20 mouse cellular contexts compared by ENCODE assay signal in genomic region chr5:122625565-122626252, GRCm38 (mm10). TPM values are rescaled to one million over a fixed set of nuclear protein-coding genes. Genes with fewer than 3 reads are reported as not detected.
A peak's percentile ranks its signal among the peaks of the same experiment; 100 is the strongest.
DNase-seq lines count a peak whose midpoint lies in the region; TF ChIP-seq lines count a peak whose summit lies in the region.
"Had no signal": no experiment of that assay in that cellular context is flagged by ENCODE, and none has a peak within 500 bp of the region (broad histone marks: within the 10 kb centered on the region; RNA-seq: fewer than 3 reads in every experiment).

No protein-coding gene starts in this region.

- no peaks in the 10 kb centered on the region for H3K9me3 ChIP-seq in E14TG2a.4 (ENCODE audit: low read length)
- H3K9me3 ChIP-seq: embryonic facial prominence, embryonic 12.5 days; hindbrain, embryonic 10.5 days; limb, embryonic 15.5 days; liver, embryonic 15.5 days; neural tube, embryonic 15.5 days had no signal

- H3K79me2 ChIP-seq in myocyte (ENCODE audit: control insufficient read depth, insufficient read depth), result no peaks in the 10 kb centered on the region

- H3K36me3 ChIP-seq in E14TG2a.4 (ENCODE audit: insufficient read depth, low read length) (no peaks in the 10 kb centered on the region), myocyte (ENCODE audit: control insufficient read depth, insufficient read depth) (no peaks in the 10 kb centered on the region)
- H3K36me3 ChIP-seq: embryonic facial prominence, embryonic 12.5 days; hindbrain, embryonic 10.5 days; limb, embryonic 15.5 days; liver, embryonic 15.5 days; neural tube, embryonic 15.5 days had no signal

- no peak overlapping the region for H3K4me2 ChIP-seq in myocyte (ENCODE audit: low read depth)
- H3K4me2 ChIP-seq: embryonic facial prominence, embryonic 12.5 days; limb, embryonic 15.5 days; liver, embryonic 15.5 days; neural tube, embryonic 15.5 days had no signal

- peak overlapping the region; percentile 41; the same call in 1 of the 2 replicates for H3K4me3 ChIP-seq in E14TG2a.4 (replicated peaks; ENCODE audit: low read length)
- no peak overlapping the region for H3K4me3 ChIP-seq in myocyte
- H3K4me3 ChIP-seq: embryonic facial prominence, embryonic 12.5 days; hindbrain, embryonic 10.5 days; limb, embryonic 15.5 days; liver, embryonic 15.5 days; neural tube, embryonic 15.5 days had no signal

- no peak overlapping the region for H3ac ChIP-seq in myocyte (ENCODE audit: control insufficient read depth, insufficient read length)

- TF ChIP-seq CTCF in E14TG2a.4 (conservative IDR thresholded peaks at IDR 0.05; ENCODE audit: low read length), result no peak

- no peaks in the 10 kb centered on the region for H3K27me3 ChIP-seq in E14TG2a.4 (ENCODE audit: insufficient read depth, low read length)
- no peaks in the 10 kb centered on the region for H3K27me3 ChIP-seq in myocyte (ENCODE audit: control insufficient read depth, insufficient read depth, insufficient read length)
- H3K27me3 ChIP-seq: embryonic facial prominence, embryonic 12.5 days; limb, embryonic 15.5 days; liver, embryonic 15.5 days; neural tube, embryonic 15.5 days; Patski had no signal

- H3K4me1 ChIP-seq in E14TG2a.4 (replicated peaks; ENCODE audit: low read depth, low read length), result peaks cover 57% of the 10 kb centered on the region

- peak; percentile 36 for DNase-seq in layer of hippocampus, adult 9-11 months
- DNase-seq in layer of hippocampus, adult 8-10 months (ENCODE audit: low spot score in 2 of 2), result no peak
- DNase-seq in MN1 (ENCODE audit: low spot score), result peak; percentile 74
- DNase-seq in urinary bladder, postnatal 25 days (ENCODE audit: low spot score), result no peak
- DNase-seq in kidney, adult 9 months, result no peak
- DNase-seq: adrenal gland, postnatal 14 days; cerebellum, adult 11 months; cerebellum, postnatal 10 days; heart, adult 18-20 months; lung, postnatal 10 days; midbrain, embryonic 14.5 days; thymus, postnatal 25 days had no signal

- no peak for TF ChIP-seq POLR2A in myocyte (IDR thresholded peaks at IDR 0.05; ENCODE audit: insufficient read length, low read depth)

TF ChIP-seq in myocyte, 11 proteins besides CTCF, POLR2A, EP300 and RAD21:
- TF ChIP-seq MYOD1 (IDR thresholded peaks at IDR 0.05; ENCODE audit: control insufficient read depth in 1 of 3, insufficient read length in 2 of 3, low read depth in 2 of 3) (no peak), CEBPB (IDR thresholded peaks at IDR 0.05; ENCODE audit: insufficient read depth, poor library complexity, severe bottlenecking) (peak; percentile 89)

RNA-seq across cellular contexts. Expression of gene Ift81, which starts 11.4 kb away (rescaled TPM):
- total RNA-seq in layer of hippocampus, adult 8-10 months (2022), result 10 to 100 TPM; 40.2 to 59.2 (median 48.5) TPM
- 5.6 TPM for polyA plus RNA-seq in myocyte (2012; fragmentation: generic; extraction: Trizol)

RNA-seq across cellular contexts. Expression of gene P2rx7, which starts 18.0 kb away (rescaled TPM):
- total RNA-seq in layer of hippocampus, adult 8-10 months (2022), result 10 to 100 TPM; 10.3 to 16.4 (median 13.1) TPM
- 2.2 TPM for polyA plus RNA-seq in myocyte (2012; fragmentation: generic; extraction: Trizol)

Comparison
In these comparisons a context has a peak if more than half of its experiments do, and no peak if none do; other contexts are left out.
1. DNase-seq: peak in layer of hippocampus, adult 9-11 months (single experiment) and MN1 (single experiment); none in layer of hippocampus, adult 8-10 months (0 of 2), urinary bladder, postnatal 25 days (single experiment) and kidney, adult 9 months (single experiment).